Mouse (Mus musculus): ENCODE data around the gene Filip1l.

GRCm38 (mm10) chr16:57349039-57349438, 3.9 kb upstream of the Filip1l start:
- no peak for TF ChIP-seq POLR2A (IDR thresholded peaks at IDR 0.05; ENCODE audit: insufficient read length, low read depth)
- TF ChIP-seq TCF12 (IDR thresholded peaks at IDR 0.05; ENCODE audit: insufficient read depth, poor library complexity, severe bottlenecking), result no peak
